Mouse (Mus musculus): ENCODE data around the gene Saa3. TPM values are rescaled to one million over a fixed set of nuclear protein-coding genes. Genes with fewer than 3 reads are reported as not detected.
"Not testable (repeated sequence)": the region's sequence is repeated elsewhere in the genome, so short reads cannot be mapped to it uniquely, and the experiment has no call there.

Saa3 gene
- total RNA-seq, 2 experiments from 2014 or later: 0.53 to 2.4 TPM

GRCm38 (mm10) chr7:46716897-46717296, 1.4 kb upstream of the Saa3 start:
- no peak for DNase-seq (ENCODE audit: low spot score)
- intact Hi-C loops (cut with DNase I): loop anchor here (10.0 kb wide), 1 partner anchor 682 kb away; the partner anchor contains the start of genes Abcc6 and Nomo1

- no peak for DNase-seq (ENCODE audit: low spot score)
- intact Hi-C loops (cut with DNase I): loop anchor here (2.0 to 10.0 kb wide), 2 partner anchors 56 to 680 kb away; partner anchors contain the start of genes Abcc6 and Nomo1
Measured at GRCm38 (mm10) chr7:46714518-46714917, 982 bp downstream of the Saa3 start.

DNA sequence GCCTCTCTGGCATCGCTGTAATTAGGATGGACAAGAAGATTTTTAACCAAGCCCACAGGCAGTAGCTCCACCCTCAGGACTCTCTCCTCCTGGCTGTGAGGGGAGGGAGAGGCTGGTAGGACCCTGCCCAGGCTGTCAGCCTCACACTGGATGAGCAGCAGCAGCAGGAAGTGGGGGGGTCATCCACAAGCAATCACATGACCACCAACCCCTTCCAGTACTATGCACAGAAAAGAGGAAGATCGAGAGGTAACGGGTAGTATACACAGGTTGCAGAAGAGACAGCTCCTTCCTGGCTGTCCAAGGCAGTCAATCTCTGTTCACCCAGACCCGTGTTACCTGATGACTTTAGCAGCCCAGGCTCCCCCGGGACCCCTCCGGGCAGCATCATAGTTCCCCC, 3.2 kb downstream of the Saa3 start:
- no peak for DNase-seq (ENCODE audit: low spot score)
- intact Hi-C loops (cut with DNase I): loop anchor here (10.0 kb wide), 1 partner anchor 677 kb away; the partner anchor contains the start of genes Abcc6 and Nomo1

DNA sequence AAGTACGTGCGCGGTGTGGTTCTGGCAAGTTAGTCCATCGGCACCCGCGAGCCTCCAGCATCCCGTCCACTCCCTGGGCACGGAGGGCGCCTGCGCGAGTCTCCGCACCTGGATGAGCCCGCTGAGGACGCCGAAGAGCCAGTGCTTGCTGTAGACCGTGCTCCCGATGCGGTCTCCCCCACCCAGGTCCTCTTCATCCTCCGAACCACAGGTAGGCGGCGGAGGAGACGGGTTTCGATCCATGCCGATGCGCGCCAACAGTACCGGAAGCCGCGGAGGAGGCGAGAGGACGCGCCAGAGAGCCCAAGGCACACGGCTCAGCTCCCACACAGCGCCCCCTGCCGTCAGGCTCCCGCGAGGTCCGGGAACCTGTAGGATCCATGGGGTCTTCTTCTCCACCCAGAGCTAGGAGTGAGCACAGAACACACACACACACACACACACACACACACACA, 5.1 kb downstream of the Saa3 start, which contains the start of gene Saal1:
Gene Saal1 (minus strand): TSS at position 291 of the 455 bp plus-strand sequence.
- intact Hi-C loops (cut with DNase I): loop anchor here (10.0 kb wide), 1 partner anchor 676 kb away; the partner anchor contains the start of genes Abcc6 and Nomo1

GRCm38 (mm10) chr7:46700521-46701025, 14.9 kb downstream of the Saa3 start:
- intact Hi-C loops (cut with DNase I): no loop called here
- DNase-seq (ENCODE audit: low spot score): no peak

More for the DNA sequence above, 5.1 kb downstream of the Saa3 start, which contains the start of gene Saal1:
- DNase-seq (ENCODE audit: low spot score): peak; percentile 58

- DNase-seq (ENCODE audit: low spot score): no peak
- intact Hi-C loops (cut with DNase I): no loop called here
Measured at GRCm38 (mm10) chr7:46696754-46697153, 18.7 kb downstream of the Saa3 start.

GRCm38 (mm10) chr7:46686827-46687226, 28.7 kb downstream of the Saa3 start:
- intact Hi-C loops (cut with DNase I): no loop called here
- no peak for DNase-seq (ENCODE audit: low spot score)

- intact Hi-C loops (cut with DNase I): no loop called here
- no peak for DNase-seq (ENCODE audit: low spot score)
Measured at GRCm38 (mm10) chr7:46680732-46681131, 34.8 kb downstream of the Saa3 start.

GRCm38 (mm10) chr7:46679044-46679443, 36.5 kb downstream of the Saa3 start:
- intact Hi-C loops (cut with DNase I): not testable (repeated sequence)

GRCm38 (mm10) chr7:46678417-46678816, 37.1 kb downstream of the Saa3 start:
- DNase-seq (ENCODE audit: low spot score): no peak
- intact Hi-C loops (cut with DNase I): no loop called here

More at GRCm38 (mm10) chr7:46679044-46679443, 36.5 kb downstream of the Saa3 start:
- not testable (repeated sequence) for DNase-seq (ENCODE audit: low spot score)

- intact Hi-C loops (cut with DNase I): no loop called here
- no peak for DNase-seq (ENCODE audit: low spot score)
Measured at GRCm38 (mm10) chr7:46676808-46677360, 38.6 kb downstream of the Saa3 start.

DNA sequence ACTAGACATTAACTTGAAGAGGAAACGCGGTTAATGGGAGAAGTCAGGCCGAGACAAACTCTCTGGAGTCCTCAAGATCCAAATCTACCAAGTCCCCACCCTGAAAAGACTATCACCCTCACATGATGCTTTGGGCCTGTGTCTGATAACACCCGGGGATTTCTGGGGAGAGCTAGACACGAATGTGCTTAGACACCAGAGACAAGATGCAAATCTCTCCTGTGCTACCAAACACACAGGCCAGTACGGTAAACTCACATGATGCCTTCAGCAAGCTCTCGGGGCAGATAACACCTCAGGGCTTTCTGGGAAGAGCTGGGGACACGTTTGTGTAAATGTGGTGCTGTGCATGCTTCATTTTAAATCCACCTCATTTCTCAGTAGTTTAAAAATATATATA, 39.6 kb downstream of the Saa3 start:
- intact Hi-C loops (cut with DNase I): no loop called here

GRCm38 (mm10) chr7:46675061-46675460, 40.4 kb downstream of the Saa3 start:
- intact Hi-C loops (cut with DNase I): no loop called here
- no peak for DNase-seq (ENCODE audit: low spot score)

More for the DNA sequence above, 39.6 kb downstream of the Saa3 start:
- no peak for DNase-seq (ENCODE audit: low spot score)

GRCm38 (mm10) chr7:46672160-46672672, 43.3 kb downstream of the Saa3 start, which contains the start of gene Tph1:
Tph1 (minus strand) TSS chr7:46672537.
- DNase-seq (ENCODE audit: low spot score): no peak
- intact Hi-C loops (cut with DNase I): no loop called here

DNA sequence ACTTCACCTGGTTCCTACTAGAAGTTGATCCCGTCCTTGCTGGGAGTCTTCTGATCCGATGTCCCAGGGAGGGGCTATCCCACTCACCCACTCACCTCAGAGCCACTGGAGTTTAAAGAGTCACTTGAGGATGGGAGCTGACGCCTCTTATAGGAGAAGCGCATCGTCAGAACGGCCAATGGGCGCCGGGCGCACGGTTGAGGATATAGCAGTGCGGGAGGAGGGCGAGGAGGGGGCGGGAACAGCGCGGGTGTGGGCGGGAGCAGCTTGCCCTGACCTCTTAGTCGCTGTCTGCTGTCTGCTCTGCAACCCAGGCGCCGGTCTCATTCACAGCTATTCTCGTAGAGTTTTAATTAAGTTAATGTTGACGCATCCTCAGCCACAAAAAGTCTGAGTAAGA, 48.2 kb downstream of the Saa3 start:
- intact Hi-C loops (cut with DNase I): no loop called here
- no peak for DNase-seq (ENCODE audit: low spot score)

- intact Hi-C loops (cut with DNase I): no loop called here
- DNase-seq (ENCODE audit: low spot score): no peak
Measured at GRCm38 (mm10) chr7:46665236-46665635, 50.3 kb downstream of the Saa3 start.

Other genes starting within 250 kb of the Saa3 start
- 1 to 10 TPM; 3.7 to 4.0 TPM for gene Sergef, start 75.9 kb downstream of the Saa3 start, total RNA-seq (2021)
- gene Tph1, start 43.2 kb downstream of the Saa3 start, total RNA-seq (2021): not detected
- gene Saal1, start 5.0 kb downstream of the Saa3 start, total RNA-seq (2021): 1 to 10 TPM; 4.1 to 4.7 TPM
- not detected for gene Saa4, start 16.9 kb upstream of the Saa3 start, total RNA-seq (2021)
- not detected for gene Saa1, start 27.3 kb upstream of the Saa3 start, total RNA-seq (2021)
- not detected for gene Saa2, start 36.1 kb upstream of the Saa3 start, total RNA-seq (2021)
- 10 to 100 TPM in 1 of 2 experiments, 1 to 10 TPM in 1; 8.6 to 10.5 TPM for gene Hps5, start 80.4 kb upstream of the Saa3 start, total RNA-seq (2021)
- gene Gtf2h1, start 80.4 kb upstream of the Saa3 start, total RNA-seq (2021): 10 to 100 TPM; 15.7 to 16.9 TPM
- 100 to 1,000 TPM; 799 to 856 TPM for gene Ldha, start 125.8 kb upstream of the Saa3 start, total RNA-seq (2021)
- gene Ldhc, start 145.5 kb upstream of the Saa3 start, total RNA-seq (2021): not detected
- 10 to 100 TPM; 62.1 to 64.8 TPM for gene Tsg101, start 204.3 kb upstream of the Saa3 start, total RNA-seq (2021)
- 10 to 100 TPM in 1 of 2 experiments, 1 to 10 TPM in 1; 8.2 to 10.8 TPM for gene Uevld, start 242.8 kb upstream of the Saa3 start, total RNA-seq (2021)

Data from heart, postnatal 25 days (tissue).